Mouse (Mus musculus) neural tube, embryonic 13.5 days (tissue): ENCODE results near the gene Kif28. TPM values are rescaled to one million over a fixed set of nuclear protein-coding genes. Genes with fewer than 3 reads are reported as not detected.
"Not testable (repeated sequence)": the region's sequence is repeated elsewhere in the genome, so short reads cannot be mapped to it uniquely, and the experiment has no call there.

Experiments used
- ATAC-seq: fragments of 200-750 bp; cut with Nextera tagmentation; 2 replicates; pipeline ENCODE4 v1.8.0; 2017; ENCODE audit warnings: low read depth, mild to moderate bottlenecking, moderate TSS enrichment, moderate library complexity
- H3K27ac ChIP-seq: fragments of 300-500 bp; sonication (generic); replicated peaks from 2 replicates; pipeline ENCODE4 v1.5.1; 2015; ENCODE audit warnings: moderate library complexity, mild to moderate bottlenecking, inconsistent platforms
- H3K27me3 ChIP-seq: fragments of 300-500 bp; sonication (generic); 2 replicates; pipeline ENCODE4 v1.6.1; 2015; ENCODE audit warnings: mild to moderate bottlenecking, inconsistent platforms
- H3K36me3 ChIP-seq: fragments of 300-500 bp; sonication (generic); 2 replicates; pipeline ENCODE4 v1.6.1; 2015; ENCODE audit warnings: mild to moderate bottlenecking, inconsistent platforms
- H3K4me1 ChIP-seq: fragments of 300-500 bp; sonication (generic); replicated peaks from 2 replicates; pipeline ENCODE4 v1.6.1; 2015; ENCODE audit warnings: inconsistent platforms
- H3K4me2 ChIP-seq: fragments of 300-500 bp; sonication (generic); 2 replicates; pipeline ENCODE4 v1.6.1; 2015; ENCODE audit warnings: inconsistent platforms, mild to moderate bottlenecking, moderate library complexity
- H3K4me3 ChIP-seq: fragments of 300-500 bp; sonication (generic); 2 replicates; pipeline ENCODE4 v1.5.1; 2015; ENCODE audit warnings: mild to moderate bottlenecking, inconsistent platforms
- H3K9ac ChIP-seq: fragments of 300-500 bp; sonication (generic); 2 replicates; pipeline ENCODE4 v1.6.1; 2015; ENCODE audit warnings: moderate library complexity, mild to moderate bottlenecking, inconsistent platforms
- H3K9me3 ChIP-seq: fragments of 300-500 bp; sonication (generic); 2 replicates; pipeline ENCODE4 v1.6.1; 2016; ENCODE audit warnings: inconsistent platforms
- WGBS: fragments of 180-500 bp; shearing (Covaris S2); methylation state at CpG from one replicate; pipeline ENCODE4 v1.1.7; 2015; 5-methylcytosine and 5-hydroxymethylcytosine counted together
- polyA plus RNA-seq: library from polyadenylated mRNA; unstranded; fragments of >200 nt; fragmentation: Nextera tagmentation; extraction: Ambion mirVana; gene quantifications from 2 replicates; pipeline ENCODE4 v1.2.1, GENCODE M21; 2015

Kif28 gene
- polyA plus RNA-seq, 1 experiment from 2014 or later = not detected

DNA sequence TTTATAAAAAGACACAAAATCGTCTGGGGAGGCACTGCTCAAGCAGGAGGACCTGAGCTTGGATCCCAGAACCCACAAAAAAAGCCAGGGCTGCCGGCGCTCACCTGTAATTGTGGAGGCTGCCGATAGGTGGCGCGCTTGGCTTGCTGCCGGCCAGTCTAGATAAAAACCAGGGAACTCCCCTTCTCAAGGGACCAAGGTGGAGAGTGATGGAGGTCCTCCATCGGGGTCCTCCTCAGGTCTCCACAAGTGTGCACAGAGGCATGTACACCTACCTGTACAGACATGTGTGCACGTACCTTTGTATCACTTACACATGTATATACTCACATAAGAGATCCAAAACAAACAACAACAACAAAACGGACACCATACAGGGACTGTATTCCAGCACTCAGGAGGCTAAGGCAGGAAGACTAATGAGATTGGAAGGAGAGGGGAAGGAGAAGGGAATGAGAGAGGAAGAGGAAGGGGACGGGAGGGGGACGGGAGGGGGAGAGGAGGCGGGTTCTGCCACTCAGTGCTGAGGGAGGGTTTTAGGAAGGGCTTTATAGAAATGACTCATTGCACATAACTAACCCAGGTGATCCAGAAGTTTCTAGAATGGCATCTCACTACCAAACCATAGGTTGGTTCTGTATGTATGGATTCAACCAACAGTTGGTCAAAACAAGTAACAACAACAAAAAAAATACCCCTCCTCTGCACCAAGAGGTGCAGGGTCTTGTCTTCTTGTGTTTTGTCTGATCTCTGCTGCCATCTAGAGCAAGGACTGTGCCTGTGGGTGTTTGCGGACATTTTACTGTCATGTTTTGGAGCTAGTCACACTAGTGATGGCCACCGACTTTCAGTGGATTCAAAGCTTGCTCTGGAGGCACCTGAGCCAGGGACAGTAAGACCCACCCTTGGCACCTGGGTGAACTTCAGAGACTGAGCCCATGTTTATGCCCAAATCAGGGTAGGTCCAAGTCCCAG is 10.3 kb downstream of the Kif28 start:
- no peak overlapping the region for H3K9ac ChIP-seq
- ATAC-seq = no peak
- no peak overlapping the region for H3K4me2 ChIP-seq
- no peaks in the 10 kb centered on the region for H3K4me1 ChIP-seq
- no peaks in the 10 kb centered on the region for H3K36me3 ChIP-seq
- no peaks in the 10 kb centered on the region for H3K9me3 ChIP-seq
- no peak overlapping the region for H3K4me3 ChIP-seq
- no peak overlapping the region for H3K27ac ChIP-seq
- 46% methylated on average over 15 of the region's 15 CpGs for WGBS
- no peaks in the 10 kb centered on the region for H3K27me3 ChIP-seq

DNA sequence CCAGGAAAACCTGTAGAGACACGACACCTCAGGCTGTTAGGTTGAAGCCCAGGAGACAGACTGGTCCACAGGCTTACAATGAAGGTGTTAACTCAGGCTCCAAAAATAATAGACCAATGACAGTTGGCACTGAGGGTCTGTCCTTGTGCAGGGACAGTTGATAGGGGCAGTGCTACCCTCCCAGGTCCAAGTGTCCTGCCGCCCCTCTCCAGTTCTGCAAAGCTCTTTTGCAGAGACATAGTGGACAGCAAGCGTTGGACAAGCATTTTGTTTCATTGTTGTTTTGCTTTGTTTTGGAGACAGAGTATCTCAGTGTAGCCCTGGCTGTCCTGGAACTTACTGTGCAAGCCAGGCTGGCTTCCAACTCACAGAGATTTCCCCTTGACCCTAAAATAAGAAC is 13.7 kb downstream of the Kif28 start:
- Histone ChIP-seq H3K36me3 (no peaks in the 10 kb centered on the region), H3K4me3 (no peak overlapping the region), H3K27me3 (no peaks in the 10 kb centered on the region), H3K4me2 (no peak overlapping the region), H3K4me1 (no peaks in the 10 kb centered on the region), H3K9me3 (no peaks in the 10 kb centered on the region), H3K9ac (no peak overlapping the region), H3K27ac (no peak overlapping the region)
- ATAC-seq = no peak
- WGBS = 91% methylated on average over 3 of the region's 3 CpGs

DNA sequence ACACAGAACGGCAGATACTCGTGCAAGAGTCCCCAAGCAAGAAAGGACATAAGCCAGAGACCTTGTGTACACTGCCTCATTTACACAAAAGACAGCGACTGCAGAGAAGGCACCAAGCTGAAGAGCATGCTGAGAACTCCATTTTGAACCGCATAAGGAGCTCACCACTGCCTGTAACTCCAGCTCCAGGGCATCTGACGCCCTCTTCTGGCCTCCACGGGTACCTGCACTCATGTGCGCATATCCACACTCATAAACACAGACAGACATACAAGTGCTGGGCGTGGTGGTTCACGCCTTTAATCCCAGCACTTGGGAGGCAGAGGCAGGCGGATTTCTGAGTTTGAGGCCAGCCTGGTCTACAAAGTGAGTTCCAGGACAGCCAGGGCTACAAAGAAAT is 16.4 kb downstream of the Kif28 start:
- WGBS = 91% methylated on average over 10 of the region's 10 CpGs
- ATAC-seq = no peak
- no peak overlapping the region for H3K27ac ChIP-seq

DNA sequence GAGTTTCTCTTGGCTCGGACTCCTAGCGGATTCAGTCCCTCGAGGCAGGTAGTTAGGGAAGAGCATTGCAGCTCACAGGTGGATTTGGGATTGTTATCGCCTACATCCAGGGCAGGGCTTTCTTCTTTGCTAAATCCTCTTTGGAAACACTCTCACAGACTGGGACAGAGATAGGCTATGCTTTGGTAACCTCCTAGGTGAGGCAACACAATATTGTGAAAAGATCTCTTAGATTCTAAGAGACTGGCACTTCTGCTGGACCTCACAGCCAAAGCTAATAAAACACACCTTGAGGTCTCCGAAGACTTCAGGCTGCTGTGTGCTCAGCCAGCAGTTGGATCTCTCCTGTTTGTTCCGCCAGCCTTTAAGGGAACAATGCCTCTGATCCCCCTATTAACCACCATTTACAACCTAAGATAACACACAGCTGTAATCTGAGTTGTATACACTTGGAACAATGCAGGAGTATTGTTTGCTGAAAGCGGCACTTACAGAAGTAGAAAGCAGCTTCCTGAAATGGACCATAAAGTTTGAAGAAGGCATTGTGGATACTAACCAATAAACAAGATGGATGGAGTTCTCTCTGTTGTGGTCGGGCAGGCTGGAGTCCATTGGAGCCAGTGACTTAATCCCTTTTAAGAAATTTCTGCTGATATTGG is 22.1 kb downstream of the Kif28 start:
- no peak for ATAC-seq
- H3K27me3 ChIP-seq = peaks cover 11% of the 10 kb centered on the region
- WGBS = 35% methylated on average over 8 of the region's 8 CpGs

More for the DNA sequence above, 16.4 kb downstream of the Kif28 start:
- H3K4me3 ChIP-seq = no peak overlapping the region
- no peak overlapping the region for H3K4me2 ChIP-seq
- H3K36me3 ChIP-seq = no peaks in the 10 kb centered on the region
- H3K9me3 ChIP-seq = no peaks in the 10 kb centered on the region
- no peaks in the 10 kb centered on the region for H3K4me1 ChIP-seq
- H3K27me3 ChIP-seq = peaks cover under 1% of the 10 kb centered on the region
- H3K9ac ChIP-seq = no peak overlapping the region

DNA sequence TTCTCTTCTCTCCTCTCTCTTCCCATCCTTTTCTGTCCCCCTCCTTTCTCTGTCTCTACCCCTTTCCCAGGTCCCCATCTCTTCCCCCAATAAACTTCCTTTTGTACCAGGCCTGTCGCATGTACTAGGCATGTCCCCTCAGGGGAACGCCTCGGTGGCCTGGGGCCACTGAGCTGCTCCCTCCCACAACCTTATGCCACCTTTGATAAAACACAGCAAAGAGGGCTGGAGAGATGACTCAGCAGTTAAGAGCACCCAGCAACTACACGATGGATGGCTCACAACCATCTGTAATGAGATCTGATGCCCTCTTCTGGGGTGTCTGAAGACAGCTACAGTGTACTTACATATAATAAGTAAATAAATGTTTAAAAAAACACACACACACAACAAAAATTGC is 29.3 kb downstream of the Kif28 start:
- Histone ChIP-seq H3K9me3 (no peaks in the 10 kb centered on the region), H3K27ac (no peak overlapping the region), H3K4me1 (no peaks in the 10 kb centered on the region), H3K4me3 (no peak overlapping the region), H3K27me3 (no peaks in the 10 kb centered on the region), H3K9ac (no peak overlapping the region), H3K36me3 (no peaks in the 10 kb centered on the region), H3K4me2 (no peak overlapping the region)
- no peak for ATAC-seq
- 95% methylated on average over 4 of the region's 4 CpGs for WGBS

More for the DNA sequence above, 22.1 kb downstream of the Kif28 start:
- no peak overlapping the region for H3K27ac ChIP-seq
- no peaks in the 10 kb centered on the region for H3K36me3 ChIP-seq
- no peak overlapping the region for H3K4me3 ChIP-seq
- H3K4me2 ChIP-seq = no peak overlapping the region
- no peak overlapping the region for H3K9ac ChIP-seq
- no peaks in the 10 kb centered on the region for H3K9me3 ChIP-seq
- no peaks in the 10 kb centered on the region for H3K4me1 ChIP-seq

DNA sequence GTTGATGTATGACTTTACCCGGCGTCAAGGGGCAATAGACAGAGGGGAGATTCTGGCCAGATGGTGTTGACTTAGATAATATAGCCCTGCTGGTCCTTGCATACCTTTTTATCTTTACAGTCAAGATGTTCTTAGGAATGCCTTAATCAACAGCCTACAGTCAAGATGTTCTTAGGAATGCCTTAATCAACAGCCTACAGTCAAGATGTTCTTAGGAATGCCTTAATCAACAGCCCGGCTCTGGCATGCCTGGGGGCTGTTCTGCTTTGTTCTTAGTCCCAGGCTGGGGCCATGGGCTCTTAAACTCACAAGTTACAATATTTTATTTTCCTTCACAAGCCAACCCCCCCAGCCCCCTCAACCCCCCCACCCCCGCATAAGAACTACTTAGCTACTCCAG is 29.8 kb downstream of the Kif28 start:
- WGBS = 93% methylated on average over 4 of the region's 4 CpGs
- not testable (repeated sequence) for H3K27me3 ChIP-seq, H3K27ac ChIP-seq, H3K4me2 ChIP-seq, H3K4me3 ChIP-seq, H3K4me1 ChIP-seq, H3K9ac ChIP-seq, ATAC-seq, H3K36me3 ChIP-seq, H3K9me3 ChIP-seq

DNA sequence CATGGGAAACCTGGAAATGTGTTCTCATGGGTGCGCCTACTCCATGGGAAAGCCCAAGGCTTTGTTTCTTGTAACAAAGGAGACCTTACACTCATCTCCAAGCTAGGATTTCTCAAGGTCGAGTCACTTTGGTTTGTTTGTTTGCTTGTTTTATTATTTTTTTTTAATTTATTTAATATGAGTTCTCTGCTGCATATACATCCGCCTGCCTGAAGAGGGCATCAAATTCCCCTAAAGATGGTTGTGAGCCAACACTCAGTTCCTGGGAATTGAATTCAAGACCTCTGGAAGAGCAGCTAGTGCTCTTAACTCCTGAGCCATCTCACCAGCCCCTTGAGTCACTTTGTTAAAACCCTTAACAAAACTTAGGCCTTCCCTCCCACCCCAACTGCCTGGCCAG is 31.7 kb downstream of the Kif28 start:
- no peak overlapping the region for H3K4me2 ChIP-seq
- no peak overlapping the region for H3K4me3 ChIP-seq
- H3K27ac ChIP-seq = no peak overlapping the region
- no peaks in the 10 kb centered on the region for H3K4me1 ChIP-seq
- WGBS = 83% methylated on average over 3 of the region's 3 CpGs
- no peaks in the 10 kb centered on the region for H3K27me3 ChIP-seq
- H3K9ac ChIP-seq = no peak overlapping the region
- H3K9me3 ChIP-seq = no peaks in the 10 kb centered on the region
- no peak for ATAC-seq
- H3K36me3 ChIP-seq = no peaks in the 10 kb centered on the region

DNA sequence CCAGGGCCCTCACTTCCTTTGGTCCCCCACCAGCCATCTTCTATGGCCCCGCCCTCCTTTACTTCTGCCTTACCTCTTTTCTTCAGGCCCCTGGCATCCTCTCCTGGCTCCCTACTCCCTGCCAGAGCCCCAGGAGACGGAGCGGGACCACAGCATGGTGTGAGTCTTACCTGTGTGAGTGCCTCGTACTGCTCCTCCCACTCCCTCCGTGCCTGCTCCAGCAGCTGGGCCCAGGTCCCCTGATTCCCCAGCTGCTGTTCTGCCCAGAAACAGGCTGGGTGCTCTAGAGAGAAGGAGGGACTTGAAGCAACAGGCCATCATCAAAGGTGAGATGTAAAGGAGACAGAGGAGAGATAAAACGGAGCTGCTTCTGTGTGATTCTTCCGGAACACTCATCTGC is 32.4 kb downstream of the Kif28 start:
- Histone ChIP-seq H3K27me3 (no peaks in the 10 kb centered on the region), H3K4me2 (no peak overlapping the region), H3K9me3 (no peaks in the 10 kb centered on the region), H3K36me3 (no peaks in the 10 kb centered on the region), H3K4me3 (no peak overlapping the region), H3K27ac (no peak overlapping the region), H3K4me1 (no peaks in the 10 kb centered on the region), H3K9ac (no peak overlapping the region)
- WGBS = 82% methylated on average over 7 of the region's 7 CpGs
- ATAC-seq = no peak

DNA sequence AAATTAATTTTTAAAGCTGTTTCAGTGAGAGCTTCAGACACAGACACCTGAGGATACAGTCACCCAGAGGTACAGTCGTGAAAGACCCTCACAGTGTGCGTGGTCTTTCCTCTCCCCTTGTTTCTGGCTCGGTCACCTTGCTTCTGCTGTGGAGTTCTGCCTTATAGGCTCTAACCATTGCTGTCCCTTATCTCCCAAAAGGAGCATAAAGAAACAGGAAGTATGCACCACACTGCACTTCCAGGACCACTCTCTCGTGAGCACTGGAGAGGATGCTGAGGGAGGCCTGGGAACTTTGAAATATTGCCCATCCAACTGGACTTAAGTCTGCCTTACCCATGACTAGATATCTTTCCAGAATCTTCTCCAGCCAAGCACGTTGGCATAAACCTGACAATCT is 34.3 kb downstream of the Kif28 start:
- no peak overlapping the region for H3K4me2 ChIP-seq
- H3K36me3 ChIP-seq = no peaks in the 10 kb centered on the region
- no peaks in the 10 kb centered on the region for H3K9me3 ChIP-seq
- H3K27me3 ChIP-seq = no peaks in the 10 kb centered on the region
- no peak overlapping the region for H3K27ac ChIP-seq
- H3K9ac ChIP-seq = no peak overlapping the region
- no peak for ATAC-seq
- 95% methylated on average over 5 of the region's 5 CpGs for WGBS
- H3K4me3 ChIP-seq = no peak overlapping the region
- H3K4me1 ChIP-seq = no peaks in the 10 kb centered on the region

DNA sequence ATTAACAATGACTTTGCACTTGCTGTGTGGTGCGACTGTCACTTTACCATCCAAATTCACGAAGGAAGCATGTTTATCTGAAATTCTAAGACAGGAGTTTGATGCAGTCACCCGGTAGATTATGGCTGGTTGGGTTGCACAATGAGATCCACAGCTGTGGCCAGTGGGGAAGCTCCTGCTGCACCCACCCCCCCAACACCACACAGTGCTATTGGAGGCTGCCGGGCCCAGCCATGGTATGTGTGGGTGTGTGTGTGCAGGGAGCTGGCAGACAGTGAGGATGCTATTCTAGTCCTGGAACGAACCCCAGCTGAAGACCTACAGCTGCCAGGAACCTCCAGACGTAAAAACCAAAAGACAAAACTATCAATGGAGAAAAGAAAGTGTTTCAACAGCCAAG is 35.7 kb downstream of the Kif28 start:
- no peaks in the 10 kb centered on the region for H3K9me3 ChIP-seq
- no peak overlapping the region for H3K9ac ChIP-seq
- no peak overlapping the region for H3K4me3 ChIP-seq
- no peak overlapping the region for H3K27ac ChIP-seq
- H3K4me1 ChIP-seq = no peaks in the 10 kb centered on the region
- 89% methylated on average over 6 of the region's 6 CpGs for WGBS
- H3K27me3 ChIP-seq = no peaks in the 10 kb centered on the region
- no peak for ATAC-seq
- no peak overlapping the region for H3K4me2 ChIP-seq
- no peaks in the 10 kb centered on the region for H3K36me3 ChIP-seq

DNA sequence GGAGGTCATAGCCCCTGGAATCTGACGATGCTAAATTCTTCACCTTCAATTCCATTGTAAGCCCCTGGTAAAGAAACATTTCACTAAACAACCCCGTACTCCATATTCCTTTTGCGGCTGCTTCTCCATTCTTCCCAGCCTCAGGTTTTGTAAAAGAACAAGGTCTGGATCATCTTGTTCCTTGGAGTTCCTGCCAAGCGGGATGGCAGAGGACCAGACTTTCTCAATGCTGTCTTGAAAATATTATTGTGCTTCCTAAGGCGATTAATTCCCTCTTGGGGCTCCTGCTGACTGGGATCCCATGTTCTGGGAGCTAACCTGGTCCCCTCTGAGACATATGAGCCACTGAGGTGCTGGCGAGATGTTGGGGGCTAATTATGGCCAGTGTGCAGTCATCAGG is 39.9 kb downstream of the Kif28 start:
- no peaks in the 10 kb centered on the region for H3K27me3 ChIP-seq
- ATAC-seq = no peak
- H3K4me2 ChIP-seq = no peak overlapping the region
- 91% methylated on average over 6 of the region's 6 CpGs for WGBS
- no peaks in the 10 kb centered on the region for H3K9me3 ChIP-seq
- no peaks in the 10 kb centered on the region for H3K4me1 ChIP-seq
- no peak overlapping the region for H3K27ac ChIP-seq
- H3K4me3 ChIP-seq = no peak overlapping the region
- no peaks in the 10 kb centered on the region for H3K36me3 ChIP-seq
- H3K9ac ChIP-seq = no peak overlapping the region

DNA sequence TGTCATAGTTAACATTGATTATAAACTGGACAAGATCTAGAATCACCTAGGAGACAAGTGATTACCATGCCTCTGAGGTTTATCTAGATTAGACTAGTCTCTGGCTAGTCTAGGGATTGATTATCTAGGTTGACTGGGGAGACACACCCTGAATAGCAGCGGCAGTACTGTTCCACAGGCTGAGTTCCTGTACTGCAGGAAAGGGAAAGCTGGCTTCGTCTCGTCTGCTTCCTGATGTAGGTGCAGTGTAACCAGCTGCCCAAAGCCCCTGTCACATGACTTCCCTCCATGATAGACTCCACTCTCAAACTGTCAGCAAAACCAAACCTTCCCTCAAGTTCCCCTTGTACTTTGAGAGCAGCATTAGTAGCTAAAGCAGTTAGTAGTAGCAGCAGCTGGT is 40.9 kb downstream of the Kif28 start:
- Histone ChIP-seq H3K9ac (no peak overlapping the region), H3K27ac (no peak overlapping the region), H3K9me3 (no peaks in the 10 kb centered on the region), H3K36me3 (no peaks in the 10 kb centered on the region), H3K27me3 (no peaks in the 10 kb centered on the region), H3K4me1 (no peaks in the 10 kb centered on the region), H3K4me2 (no peak overlapping the region), H3K4me3 (no peak overlapping the region)
- 82% methylated on average over 3 of the region's 3 CpGs for WGBS
- ATAC-seq = no peak
